Mouse (Mus musculus): Measurements from ENCODE around the gene Zfp617.
"Not testable (repeated sequence)": the region's sequence is repeated elsewhere in the genome, so short reads cannot be mapped to it uniquely, and the experiment has no call there.

Gene Zfp617

GRCm38 (mm10) chr8:71951436-71952161, 43.2 kb downstream of the Zfp617 start:
- DNase-seq (ENCODE audit: extremely low spot score, low read depth, low spot score) = no peak

- no peak for DNase-seq (ENCODE audit: extremely low spot score, low read depth, low spot score)
Observed at GRCm38 (mm10) chr8:71952489-71952888, 44.1 kb downstream of the Zfp617 start.

DNA sequence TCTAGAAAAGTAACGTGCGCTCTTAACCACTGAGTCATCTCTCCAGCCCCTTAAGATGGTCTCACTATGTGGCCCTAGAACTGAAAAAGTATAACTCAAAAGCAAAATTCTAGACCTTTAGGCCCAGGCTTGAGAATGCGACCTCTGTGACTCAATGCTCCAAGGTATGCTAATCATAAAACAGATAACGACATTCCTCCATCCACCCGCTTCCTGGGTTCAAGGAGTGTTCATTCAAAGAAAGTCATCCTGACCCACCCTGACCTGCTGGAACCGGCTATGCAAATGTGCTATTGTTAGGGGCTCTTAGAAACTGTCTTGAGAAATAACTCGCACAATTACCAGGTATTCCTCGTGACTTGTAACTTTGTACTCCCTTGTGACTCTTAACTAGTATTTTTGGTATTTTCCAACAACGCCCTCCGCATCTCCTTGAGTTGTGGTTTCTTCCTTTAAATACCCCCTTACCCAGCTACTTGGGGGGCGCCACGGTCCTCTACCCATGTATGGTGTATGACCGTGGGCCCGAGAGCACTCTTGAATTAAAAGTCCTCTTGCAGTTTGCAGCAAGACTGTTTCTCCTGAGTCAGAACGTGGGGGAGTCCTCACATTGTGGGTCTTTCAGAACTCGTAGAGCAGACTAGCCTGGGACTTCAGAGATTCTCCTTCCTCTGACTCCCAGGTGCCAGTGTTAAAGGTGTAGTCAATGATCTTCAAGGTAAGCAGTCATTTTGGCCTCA, 44.7 kb downstream of the Zfp617 start:
- DNase-seq (ENCODE audit: extremely low spot score, low read depth, low spot score) = not testable (repeated sequence)

GRCm38 (mm10) chr8:71954666-71955065, 46.2 kb downstream of the Zfp617 start:
- DNase-seq (ENCODE audit: extremely low spot score, low read depth, low spot score) = no peak

GRCm38 (mm10) chr8:71960483-71960882, 52.0 kb downstream of the Zfp617 start:
- DNase-seq (ENCODE audit: extremely low spot score, low read depth, low spot score) = no peak

- DNase-seq (ENCODE audit: extremely low spot score, low read depth, low spot score) = no peak
Observed at GRCm38 (mm10) chr8:71961796-71962195, 53.4 kb downstream of the Zfp617 start.

GRCm38 (mm10) chr8:71964051-71964450, 55.6 kb downstream of the Zfp617 start:
- no peak for DNase-seq (ENCODE audit: extremely low spot score, low read depth, low spot score)

DNA sequence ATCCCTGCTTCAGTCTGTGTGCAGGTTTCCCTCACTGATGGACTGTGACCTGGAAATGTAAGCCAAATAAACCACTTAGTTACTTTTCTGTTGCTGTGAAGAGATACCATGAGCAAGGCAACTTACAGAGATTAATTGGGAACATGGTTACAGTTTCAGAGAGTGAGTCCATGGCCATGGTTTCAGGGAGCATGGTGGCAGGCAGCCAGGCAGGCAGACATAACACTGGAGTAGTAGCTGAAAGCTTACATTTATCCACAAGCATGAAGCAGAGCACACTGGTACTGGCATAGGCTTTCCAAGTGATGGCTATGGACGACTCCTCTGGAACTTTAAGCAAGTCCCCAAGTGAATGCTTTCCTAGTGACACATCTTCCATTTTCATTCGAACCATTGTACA, 56.7 kb downstream of the Zfp617 start:
- DNase-seq (ENCODE audit: extremely low spot score, low read depth, low spot score) = no peak

GRCm38 (mm10) chr8:71966411-71966810, 58.0 kb downstream of the Zfp617 start:
- no peak for DNase-seq (ENCODE audit: extremely low spot score, low read depth, low spot score)

- DNase-seq (ENCODE audit: extremely low spot score, low read depth, low spot score) = no peak
Observed at GRCm38 (mm10) chr8:71967261-71967660, 58.8 kb downstream of the Zfp617 start.

- DNase-seq (ENCODE audit: extremely low spot score, low read depth, low spot score) = no peak
Observed at GRCm38 (mm10) chr8:71968100-71968499, 59.7 kb downstream of the Zfp617 start.

- DNase-seq (ENCODE audit: extremely low spot score, low read depth, low spot score) = no peak
Observed at GRCm38 (mm10) chr8:71968636-71969035, 60.2 kb downstream of the Zfp617 start.

GRCm38 (mm10) chr8:71971945-71972344, 63.5 kb downstream of the Zfp617 start:
- DNase-seq (ENCODE audit: extremely low spot score, low read depth, low spot score) = no peak

DNA sequence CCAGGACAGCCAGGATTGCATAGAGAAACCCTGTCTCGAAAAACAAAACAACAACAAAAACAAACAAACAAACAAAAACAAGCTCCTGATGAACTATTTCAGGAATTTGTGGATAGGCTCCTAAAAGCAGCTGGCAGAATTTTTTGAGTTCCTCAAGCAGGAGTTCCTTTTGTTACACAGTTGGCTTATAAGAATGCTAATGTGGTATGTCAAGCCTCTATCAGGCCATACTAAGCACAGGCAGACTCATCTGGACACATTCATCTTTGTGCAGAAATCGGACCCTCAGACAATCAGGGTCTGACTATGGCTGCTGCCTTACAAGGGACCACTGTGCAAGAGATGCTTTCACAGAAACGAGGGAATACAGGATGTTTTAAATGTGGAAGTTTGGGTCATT, 65.8 kb downstream of the Zfp617 start:
- DNase-seq (ENCODE audit: extremely low spot score, low read depth, low spot score) = no peak

DNA sequence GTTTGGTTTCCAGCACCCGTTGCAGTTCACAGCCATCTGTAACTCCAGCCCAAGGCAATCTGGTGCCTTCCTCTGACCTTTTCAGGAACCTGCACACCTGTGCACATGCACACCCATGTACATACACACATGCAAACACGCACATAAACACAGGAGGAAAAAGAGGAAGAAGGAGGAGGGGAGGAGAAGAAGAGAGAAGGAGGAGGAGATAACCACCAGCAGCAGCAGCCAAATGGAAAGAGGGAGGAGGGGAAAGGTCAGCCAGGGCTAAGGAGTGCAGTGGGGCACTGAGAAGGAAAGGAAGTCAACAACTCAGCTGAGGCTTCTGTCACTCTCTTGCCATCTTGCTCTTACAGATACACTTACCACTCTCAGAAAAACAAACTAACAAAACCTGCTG, 72.6 kb downstream of the Zfp617 start:
- DNase-seq (ENCODE audit: extremely low spot score, low read depth, low spot score) = no peak

GRCm38 (mm10) chr8:71981456-71981855, 73.0 kb downstream of the Zfp617 start:
- no peak for DNase-seq (ENCODE audit: extremely low spot score, low read depth, low spot score)
